Mouse (Mus musculus): ENCODE measurements around the gene Asap2. TPM values are rescaled to one million over a fixed set of nuclear protein-coding genes. Genes with fewer than 3 reads are reported as not detected.

The Asap2 gene
- total RNA-seq, 2 experiments from 2014 or later, result 9.6 to 10.4 TPM

GRCm38 (mm10) chr12:21288716-21289395 is 298.6 kb downstream of the Asap2 start:
- ATAC-seq (replicated peaks; ENCODE audit: low FRiP score, poor library complexity, severe bottlenecking), result no peak

- no peak for ATAC-seq (replicated peaks; ENCODE audit: low FRiP score, poor library complexity, severe bottlenecking)
Observed at GRCm38 (mm10) chr12:21289651-21290050, 299.4 kb downstream of the Asap2 start.

GRCm38 (mm10) chr12:21298856-21299255 is 308.6 kb downstream of the Asap2 start:
- no peak for ATAC-seq (replicated peaks; ENCODE audit: low FRiP score, poor library complexity, severe bottlenecking)

- ATAC-seq (replicated peaks; ENCODE audit: low FRiP score, poor library complexity, severe bottlenecking), result no peak
Observed at GRCm38 (mm10) chr12:21301324-21301723, 311.1 kb downstream of the Asap2 start.

GRCm38 (mm10) chr12:21301932-21302331 is 311.7 kb downstream of the Asap2 start:
- no peak for ATAC-seq (replicated peaks; ENCODE audit: low FRiP score, poor library complexity, severe bottlenecking)

GRCm38 (mm10) chr12:21302361-21302783 is 312.1 kb downstream of the Asap2 start:
- ATAC-seq (replicated peaks; ENCODE audit: low FRiP score, poor library complexity, severe bottlenecking), result no peak

- no peak for ATAC-seq (replicated peaks; ENCODE audit: low FRiP score, poor library complexity, severe bottlenecking)
Observed at GRCm38 (mm10) chr12:21305741-21306140, 315.5 kb downstream of the Asap2 start.

GRCm38 (mm10) chr12:21306721-21307120 is 316.5 kb downstream of the Asap2 start:
- no peak for ATAC-seq (replicated peaks; ENCODE audit: low FRiP score, poor library complexity, severe bottlenecking)

GRCm38 (mm10) chr12:21312201-21312600 is 321.9 kb downstream of the Asap2 start:
- no peak for ATAC-seq (replicated peaks; ENCODE audit: low FRiP score, poor library complexity, severe bottlenecking)

GRCm38 (mm10) chr12:21315923-21316868 is 325.9 kb downstream of the Asap2 start, which contains the start of gene Iah1:
Gene Iah1 (plus strand): TSS chr12:21316389.
- ATAC-seq (replicated peaks; ENCODE audit: low FRiP score, poor library complexity, severe bottlenecking), result peak; percentile 94

GRCm38 (mm10) chr12:21316869-21317265 is 326.6 kb downstream of the Asap2 start:
- no peak for ATAC-seq (replicated peaks; ENCODE audit: low FRiP score, poor library complexity, severe bottlenecking)

- peak; percentile 50 for ATAC-seq (replicated peaks; ENCODE audit: low FRiP score, poor library complexity, severe bottlenecking)
Observed at GRCm38 (mm10) chr12:21318143-21318895, 328.1 kb downstream of the Asap2 start.

All from erythroid progenitor cell, adult 5-6 weeks (primary cell).